Mouse (Mus musculus) kidney, adult 18-20 months (tissue): ENCODE results near the gene Tsr2.

Experiments used
- DNase-seq: peaks from one replicate; pipeline ENCODE4 v3.0.0; 2021

The Tsr2 gene

DNA sequence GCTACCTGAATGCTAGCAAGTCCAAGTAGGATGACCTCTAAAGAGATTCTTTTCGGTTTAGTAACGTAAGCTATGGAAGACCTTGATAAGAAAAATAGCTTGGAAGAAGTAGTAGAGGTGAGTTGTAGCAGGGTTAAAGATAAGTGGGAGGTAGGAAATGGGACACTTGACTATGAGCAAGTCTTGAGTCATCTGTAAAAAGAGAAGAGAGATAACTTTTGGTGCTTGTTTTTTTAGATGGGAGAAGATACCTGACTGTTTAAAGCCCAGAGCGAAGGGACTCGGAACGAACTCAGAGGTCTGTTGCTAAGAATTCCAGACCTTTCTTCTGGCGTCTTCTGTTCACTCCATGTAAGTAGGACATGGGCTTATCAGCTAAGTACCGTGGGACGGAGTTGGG, 50.5 kb downstream of the Tsr2 start, which contains the start of gene Fgd1:
Gene Fgd1, plus strand, starts transcription at position 301 of the 400 bp plus-strand sequence.
- no peak for DNase-seq

DNA sequence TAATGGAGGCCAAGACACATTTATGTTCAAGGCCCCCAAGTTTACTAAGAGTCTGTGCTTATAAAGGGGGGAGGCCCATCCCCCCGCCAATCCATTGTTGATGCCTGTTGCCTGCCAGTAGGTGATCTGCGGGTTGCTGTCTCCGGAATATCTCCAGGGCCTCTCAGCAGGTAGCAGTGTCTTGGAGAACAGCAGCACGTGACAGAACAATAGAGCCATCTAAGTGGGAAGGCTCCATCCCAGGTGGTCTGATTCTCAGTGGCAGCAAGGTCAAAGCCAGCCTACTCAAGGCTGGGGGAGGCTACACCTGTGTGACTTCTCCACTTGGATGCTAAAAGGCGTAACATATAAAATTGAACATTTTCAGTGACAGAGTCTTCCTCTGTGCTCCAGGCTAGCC, 55.1 kb downstream of the Tsr2 start:
- no peak for DNase-seq
